Mouse (Mus musculus) lung, adult 2 months (tissue): ENCODE results near the gene Mical3.

Experiments used
- CTCF ChIP-seq: fragments of 200-500 bp; IDR thresholded peaks from 2 replicates; pipeline ENCODE4 v1.5.1; 2011; ENCODE audit warnings: mild to moderate bottlenecking, low read length, control low read depth; ENCODE audit not compliant: insufficient read depth
- POLR2A ChIP-seq: fragments of 200-500 bp; IDR thresholded peaks from 2 replicates; pipeline ENCODE4 v1.6.1; 2011; ENCODE audit warnings: low read depth, mild to moderate bottlenecking, control low read depth, low read length, borderline replicate concordance; ENCODE audit errors: extremely low read depth

GRCm38 (mm10) chr6:121033250-121033649 is 97.5 kb downstream of the Mical3 start:
- TF ChIP-seq POLR2A (no peak), CTCF (no peak)
